Mouse (Mus musculus) urinary bladder, adult 2 months (tissue): ENCODE results near the gene Tmem17. TPM values are rescaled to one million over a fixed set of nuclear protein-coding genes. Genes with fewer than 3 reads are reported as not detected.
A peak's percentile ranks its signal among the peaks of the same experiment; 100 is the strongest.

Experiments
- DNase-seq: peaks from one replicate; pipeline ENCODE4 v3.0.0; 2022; ENCODE audit warnings: low spot score
- polyA plus RNA-seq: library from polyadenylated mRNA; depleted of rRNA; stranded (reverse); fragments of >200 nt; gene quantifications from 2 replicates; pipeline ENCODE4 v1.2.3, GENCODE M21; 2012; rRNA removed

Gene Tmem17
- polyA plus RNA-seq, result 4.0 and 4.8 TPM in 2 replicates

GRCm38 (mm10) chr11:22512038-22513001 is at the start of gene Tmem17:
TSS of gene Tmem17 (plus strand) at chr11:22512088.
- DNase-seq, result peak; percentile 91

DNA sequence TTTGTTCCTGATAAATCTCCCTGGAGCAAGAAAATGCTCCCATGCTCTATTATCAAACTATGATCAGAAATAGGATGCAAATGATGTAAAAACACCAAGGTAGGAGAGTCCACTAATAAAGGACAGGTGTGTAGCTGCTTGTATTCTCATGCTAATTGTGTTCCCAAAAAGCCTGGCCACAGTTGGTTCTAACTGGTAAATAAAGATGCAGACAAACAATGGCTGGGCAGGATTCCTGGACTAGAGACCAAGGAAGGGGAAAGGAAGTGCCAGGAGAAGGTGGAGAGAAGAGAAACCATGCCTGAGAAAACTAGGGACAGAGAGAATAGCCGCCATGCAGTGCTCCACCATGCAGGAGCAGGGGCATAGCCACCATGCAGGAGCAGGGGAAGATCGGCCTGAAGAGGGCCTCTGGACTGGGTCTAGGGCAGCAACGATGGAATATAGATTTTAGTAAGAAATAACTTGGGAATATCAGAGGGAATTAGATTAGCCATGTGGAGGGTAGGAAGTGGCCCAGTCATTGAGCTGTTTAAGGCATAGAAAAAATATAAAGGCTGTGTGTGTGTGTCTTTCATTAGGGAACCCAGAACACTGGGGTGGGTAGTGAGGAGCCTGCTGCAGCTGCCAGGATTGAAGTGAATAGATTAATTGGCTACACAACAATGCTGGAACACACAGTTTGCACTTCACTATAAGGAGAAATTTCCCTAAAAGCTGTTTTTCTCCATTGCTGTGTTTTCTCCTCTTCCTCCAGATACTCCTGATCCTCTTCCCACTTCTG is 31.9 kb upstream of the Tmem17 start:
- DNase-seq, result no peak

DNA sequence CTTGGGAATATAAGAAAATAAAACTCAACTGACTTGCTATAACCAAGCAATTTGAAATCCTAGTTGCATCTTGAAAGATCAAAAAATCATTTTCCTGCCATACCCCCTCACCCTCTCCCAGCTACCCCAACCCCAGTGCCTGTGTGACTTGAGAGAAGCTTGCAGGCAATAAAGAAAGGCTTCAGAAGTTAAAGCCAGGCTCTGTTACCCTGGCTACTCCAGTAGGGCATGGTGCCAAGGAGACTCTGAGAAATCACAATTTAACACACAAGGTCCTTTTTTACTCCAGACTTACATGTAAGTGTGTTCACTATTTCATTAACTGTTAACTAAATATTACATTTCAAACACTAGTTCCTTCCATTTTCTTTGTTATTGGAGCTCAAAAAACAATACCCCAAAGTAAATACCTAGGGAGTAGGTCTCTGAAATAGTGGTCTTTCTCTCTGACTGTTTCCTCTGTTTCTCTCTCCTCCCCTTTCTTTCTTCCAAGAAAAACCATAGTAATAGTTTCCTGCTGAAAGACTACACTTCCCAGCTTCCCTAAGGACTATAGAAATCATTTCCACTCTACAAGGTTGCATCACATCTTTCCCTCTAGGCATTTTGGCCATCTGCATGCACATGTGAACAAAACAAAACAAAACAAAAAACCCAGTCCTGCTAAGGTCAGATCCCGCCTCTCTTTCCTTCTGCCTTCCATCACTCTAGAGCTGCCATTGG is 30.1 kb upstream of the Tmem17 start:
- no peak for DNase-seq

DNA sequence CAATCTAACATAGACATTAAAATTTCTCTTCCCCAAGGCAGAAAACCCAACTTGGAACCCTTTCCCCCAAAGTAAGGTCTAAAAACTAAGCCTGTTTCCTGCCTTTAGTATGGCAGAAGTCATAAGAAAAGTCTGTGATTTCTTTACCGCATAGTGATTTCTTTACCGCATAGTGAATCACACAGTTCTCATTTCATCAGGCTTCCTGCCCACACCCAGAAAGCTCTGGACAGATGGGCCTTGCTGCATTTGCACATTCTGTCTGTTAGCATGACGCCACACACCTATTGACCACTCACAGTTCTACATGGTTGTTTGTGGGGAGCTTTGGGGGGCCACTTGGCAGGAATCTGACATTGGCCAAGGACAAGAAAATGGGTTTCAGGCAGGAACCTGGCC is 29.5 kb upstream of the Tmem17 start:
- no peak for DNase-seq

DNA sequence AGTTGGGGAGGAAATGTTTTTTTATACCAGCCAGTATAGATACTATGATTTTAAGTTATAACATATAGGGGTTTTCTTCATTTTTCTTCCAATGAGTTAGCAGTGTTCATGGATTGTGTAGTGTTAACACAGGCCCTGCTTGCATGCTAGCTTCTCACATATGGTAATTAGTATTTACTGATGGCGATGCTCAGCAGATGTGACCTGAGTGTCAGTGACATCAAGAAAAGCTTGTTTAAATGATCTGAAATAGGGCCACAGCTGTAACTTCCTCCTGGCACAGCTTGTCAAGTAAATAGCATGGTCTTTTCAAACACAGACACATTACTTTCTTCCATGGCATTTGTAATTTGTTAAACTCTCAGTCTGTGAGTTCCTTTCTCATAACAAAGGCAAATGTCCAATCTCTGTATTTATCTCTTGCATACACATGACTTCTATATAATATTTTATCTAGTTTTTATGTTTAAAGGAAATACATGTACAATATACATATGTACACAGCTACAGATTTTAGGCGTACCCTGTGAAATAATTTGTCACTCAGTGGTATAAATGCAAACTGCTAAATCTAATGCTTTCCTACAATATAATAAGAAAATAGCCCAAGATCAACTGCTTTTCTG is 18.1 kb upstream of the Tmem17 start:
- no peak for DNase-seq

DNA sequence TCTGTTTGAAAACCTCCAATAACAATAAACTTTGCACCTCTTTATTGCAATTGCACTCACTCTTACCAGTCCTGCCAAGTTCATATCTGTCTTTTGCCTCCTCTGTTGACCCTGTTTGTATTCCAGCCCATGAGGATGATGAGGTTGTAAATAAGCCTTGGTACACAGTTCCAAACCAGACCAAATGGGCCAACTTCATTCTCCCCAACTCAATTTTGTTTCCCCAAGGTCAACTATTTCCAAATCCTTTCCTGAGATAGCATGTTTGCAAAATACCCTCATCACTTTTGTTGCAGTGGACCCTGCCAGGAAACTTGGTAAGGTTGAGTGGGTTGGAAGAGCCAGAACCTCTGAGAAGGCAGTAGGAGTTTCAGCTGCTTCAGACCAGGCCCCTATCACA is 16.9 kb upstream of the Tmem17 start:
- no peak for DNase-seq

- DNase-seq, result no peak
Observed at GRCm38 (mm10) chr11:22499396-22499795, 12.5 kb upstream of the Tmem17 start.

DNA sequence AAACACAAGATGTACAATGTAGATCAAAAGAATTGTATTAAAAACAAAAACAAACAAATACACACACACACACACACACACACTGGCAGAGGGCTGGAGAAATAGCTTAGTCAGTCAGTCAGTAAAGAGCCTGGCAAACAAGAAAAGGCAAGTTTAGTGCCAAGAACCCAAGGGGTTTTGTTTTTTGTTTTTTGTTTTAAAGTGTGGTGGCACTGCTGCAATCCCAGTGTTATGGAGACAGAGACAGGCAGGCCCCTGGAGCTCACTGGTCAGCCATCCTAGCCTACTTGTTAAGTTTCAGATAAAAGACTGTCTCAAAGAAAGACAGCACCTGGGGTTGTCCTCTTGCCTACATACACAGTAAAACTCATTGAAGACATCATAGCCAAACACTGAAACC is 12.0 kb upstream of the Tmem17 start:
- DNase-seq, result no peak

DNA sequence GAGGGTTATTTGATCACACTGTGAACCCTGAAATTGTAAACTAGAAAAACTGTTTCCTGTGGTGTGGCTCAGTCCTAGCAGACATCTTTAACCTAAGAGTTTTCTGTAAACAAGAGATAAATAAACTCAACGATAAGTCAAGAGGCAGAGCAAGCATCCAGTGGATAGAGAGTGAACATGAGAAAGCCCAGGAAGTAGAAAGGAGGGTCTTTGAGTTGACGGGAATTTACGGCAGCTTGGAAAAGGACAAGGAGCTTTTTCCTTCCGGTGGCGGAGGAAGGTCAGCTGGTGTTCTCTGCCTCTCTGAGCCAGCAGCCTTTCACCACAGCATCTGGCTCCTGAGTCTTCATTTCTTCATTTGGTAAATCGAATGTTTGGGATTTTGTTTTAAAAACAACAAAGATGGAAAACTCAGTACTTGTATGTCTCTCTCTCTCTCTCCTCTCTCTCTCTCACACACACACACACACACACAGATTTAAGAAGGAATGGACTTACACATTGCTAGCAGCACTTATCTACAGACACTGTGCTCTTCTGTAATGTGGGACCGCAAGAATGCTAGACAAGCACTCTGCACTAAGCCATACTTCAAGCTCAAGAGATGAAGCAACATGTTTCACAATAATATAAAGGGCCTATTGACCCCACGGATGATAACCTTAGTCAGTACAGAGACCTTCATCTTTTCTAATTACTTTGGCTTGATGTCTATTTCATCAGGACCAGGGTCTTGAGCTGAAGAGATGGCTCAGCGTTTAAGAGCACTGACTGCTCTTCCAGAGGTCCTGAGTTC is 10.9 kb upstream of the Tmem17 start:
- DNase-seq, result no peak

DNA sequence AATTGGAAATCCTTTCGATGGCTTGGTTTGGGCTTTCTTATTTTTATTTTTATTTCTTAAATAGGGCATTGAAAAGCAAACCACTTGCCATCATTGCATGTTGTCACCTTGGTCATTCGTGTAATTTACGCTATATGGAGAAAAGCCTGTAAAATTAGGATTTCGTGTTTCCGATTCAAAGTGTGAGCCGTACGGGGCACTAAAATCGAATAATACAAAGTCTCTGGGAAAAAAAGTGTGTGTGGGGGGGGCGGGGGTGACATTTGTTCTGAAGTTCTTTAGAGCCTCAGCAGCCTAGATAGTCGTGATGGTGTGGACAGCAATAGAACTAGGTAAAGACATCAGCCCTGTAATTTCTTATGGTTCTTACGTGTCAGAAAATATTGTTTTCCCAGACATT is 1.2 kb downstream of the Tmem17 start:
- no peak for DNase-seq

- no peak for DNase-seq
Observed at GRCm38 (mm10) chr11:22515061-22515460, 3.2 kb downstream of the Tmem17 start.

- no peak for DNase-seq
Observed at GRCm38 (mm10) chr11:22518445-22518844, 6.6 kb downstream of the Tmem17 start.

- no peak for DNase-seq
Observed at GRCm38 (mm10) chr11:22520251-22520650, 8.4 kb downstream of the Tmem17 start.

DNA sequence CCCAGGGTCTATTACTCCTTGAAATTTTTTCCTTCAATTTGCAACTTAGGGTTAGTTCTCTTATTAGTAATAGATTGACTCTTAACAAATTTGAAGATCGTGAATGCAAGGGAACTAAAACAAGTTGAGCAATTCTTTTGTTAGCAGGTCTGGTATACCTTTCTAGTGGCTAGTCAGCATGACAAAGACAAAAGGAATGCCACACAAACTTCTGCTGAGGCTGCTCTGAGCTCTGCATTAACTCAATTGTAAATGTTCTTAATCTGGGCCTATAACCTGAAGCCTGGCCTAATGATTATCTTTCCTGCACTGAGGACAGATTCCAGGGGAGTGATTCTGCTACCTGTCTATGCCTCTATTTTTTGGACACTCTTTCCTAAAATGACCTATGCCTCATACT is 12.7 kb downstream of the Tmem17 start:
- DNase-seq, result no peak

GRCm38 (mm10) chr11:22540600-22540999 is 28.7 kb downstream of the Tmem17 start:
- no peak for DNase-seq

DNA sequence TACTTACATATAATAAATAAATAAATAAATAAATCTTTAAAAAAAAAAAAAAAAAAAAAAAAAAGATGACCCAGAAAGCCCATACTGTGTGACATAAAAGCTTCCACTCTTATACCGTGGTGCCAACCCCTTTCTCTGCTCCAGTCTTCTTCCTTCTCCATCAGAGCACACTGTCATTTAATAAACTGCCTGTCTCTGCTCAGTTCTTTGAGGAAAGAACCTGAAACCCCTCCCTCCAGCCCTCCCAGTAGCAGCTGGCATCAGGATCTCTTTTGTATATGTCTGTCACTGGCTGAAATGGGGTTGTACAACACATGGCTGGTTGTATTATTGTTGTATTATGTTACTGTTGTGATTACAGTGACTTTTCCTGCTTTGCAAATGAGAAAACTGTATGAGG is 48.2 kb downstream of the Tmem17 start:
- DNase-seq, result no peak

DNA sequence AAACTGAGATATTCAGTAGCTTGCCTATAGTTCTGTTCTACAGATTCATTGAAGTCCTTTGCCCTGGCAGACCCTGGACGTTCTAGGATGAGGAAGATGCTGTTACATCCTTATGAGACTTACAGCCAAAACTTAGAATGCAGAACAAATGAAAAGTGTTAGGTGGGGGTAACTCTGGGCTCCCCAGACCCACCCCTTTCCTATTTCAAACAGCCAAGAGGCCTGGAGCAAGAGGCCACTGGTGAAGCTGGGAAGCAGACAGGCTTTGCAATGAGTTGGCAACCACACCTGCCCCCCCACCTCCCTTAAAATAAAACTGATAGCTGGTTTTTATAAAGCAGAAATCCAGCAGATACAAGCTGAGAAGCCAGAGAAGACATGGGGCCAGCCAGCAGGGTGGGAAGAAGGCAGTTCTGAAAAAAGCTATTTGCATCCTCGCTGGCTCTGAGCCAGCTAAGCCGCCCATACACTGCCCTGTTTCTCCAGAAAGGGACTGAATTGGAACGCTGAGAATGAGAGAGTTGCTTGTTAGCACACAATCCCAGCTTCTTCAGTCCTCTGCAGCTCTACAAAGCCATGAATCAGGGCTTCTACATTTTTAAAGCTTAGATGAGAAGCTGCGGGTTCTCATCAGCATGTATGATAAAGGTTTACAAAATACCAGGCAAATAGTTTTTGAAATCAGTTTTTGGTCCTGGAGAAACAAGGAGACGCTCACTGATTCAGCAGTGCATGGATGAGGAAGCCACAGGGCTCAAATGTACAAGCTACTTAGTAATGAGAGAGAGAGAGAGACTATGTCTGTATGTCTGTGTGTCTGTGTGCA is 48.8 kb downstream of the Tmem17 start:
- DNase-seq, result no peak

GRCm38 (mm10) chr11:22561329-22561592 is 49.4 kb downstream of the Tmem17 start:
- DNase-seq, result no peak

GRCm38 (mm10) chr11:22563706-22564105 is 51.8 kb downstream of the Tmem17 start:
- DNase-seq, result no peak

GRCm38 (mm10) chr11:22564676-22565075 is 52.8 kb downstream of the Tmem17 start:
- DNase-seq, result no peak
